Mouse (Mus musculus): ENCODE data around the gene Reln. TPM values are rescaled to one million over a fixed set of nuclear protein-coding genes. Genes with fewer than 3 reads are reported as not detected.

The Reln gene
- polyA plus RNA-seq, 1 experiment, result 0.04 TPM

GRCm38 (mm10) chr5:22303709-22304108 is 40.8 kb downstream of the Reln start:
- H3K36me3 ChIP-seq (ENCODE audit: control insufficient read depth, insufficient read depth), result no peaks in the 10 kb centered on the region
- H3ac ChIP-seq (ENCODE audit: control insufficient read depth, insufficient read length), result no peak overlapping the region
- TF ChIP-seq CEBPB (IDR thresholded peaks at IDR 0.05; ENCODE audit: insufficient read depth, poor library complexity, severe bottlenecking) (no peak), POLR2AphosphoS2 (IDR thresholded peaks at IDR 0.05; ENCODE audit: insufficient read length, low read depth) (no peak), TCF12 (IDR thresholded peaks at IDR 0.05; ENCODE audit: insufficient read depth, poor library complexity, severe bottlenecking) (no peak)
- no peaks in the 10 kb centered on the region for H3K79me2 ChIP-seq (ENCODE audit: control insufficient read depth, insufficient read depth)
- H3K4me3 ChIP-seq, result no peak overlapping the region
- H3K27me3 ChIP-seq (ENCODE audit: control insufficient read depth, insufficient read depth, insufficient read length), result no peaks in the 10 kb centered on the region
- H3K4me2 ChIP-seq (ENCODE audit: low read depth), result no peak overlapping the region

- Histone ChIP-seq H3K27me3 (ENCODE audit: control insufficient read depth, insufficient read depth, insufficient read length) (no peaks in the 10 kb centered on the region), H3K79me2 (ENCODE audit: control insufficient read depth, insufficient read depth) (no peaks in the 10 kb centered on the region)
Observed at GRCm38 (mm10) chr5:22302309-22302708, 42.2 kb downstream of the Reln start.

GRCm38 (mm10) chr5:22300788-22301187 is 43.7 kb downstream of the Reln start:
- H3K79me2 ChIP-seq (ENCODE audit: control insufficient read depth, insufficient read depth), result no peaks in the 10 kb centered on the region
- no peaks in the 10 kb centered on the region for H3K27me3 ChIP-seq (ENCODE audit: control insufficient read depth, insufficient read depth, insufficient read length)
- TF ChIP-seq MYOG (IDR thresholded peaks at IDR 0.05; ENCODE audit: control insufficient read depth in 1 of 3, insufficient read depth in 1 of 3, insufficient read length in 2 of 3, low read depth in 2 of 3), result no peak
- no peak for TF ChIP-seq POLR2A (IDR thresholded peaks at IDR 0.05; ENCODE audit: insufficient read length, low read depth)
- TF ChIP-seq MYOD1 (IDR thresholded peaks at IDR 0.05; ENCODE audit: control insufficient read depth in 1 of 3, insufficient read length in 2 of 3, low read depth in 2 of 3), result no peak
- no peak for TF ChIP-seq E2F4 (IDR thresholded peaks at IDR 0.05; ENCODE audit: insufficient read depth)
- TF ChIP-seq USF1 (IDR thresholded peaks at IDR 0.05; ENCODE audit: low read depth), result no peak
- TF ChIP-seq REST (IDR thresholded peaks at IDR 0.05; ENCODE audit: insufficient read depth, insufficient read length), result no peak
- no peak for TF ChIP-seq TCF12 (IDR thresholded peaks at IDR 0.05; ENCODE audit: insufficient read depth, poor library complexity, severe bottlenecking)
- no peak for TF ChIP-seq SRF (IDR thresholded peaks at IDR 0.05; ENCODE audit: control insufficient read depth, insufficient read length, low read depth)
- TF ChIP-seq CEBPB (IDR thresholded peaks at IDR 0.05; ENCODE audit: insufficient read depth, poor library complexity, severe bottlenecking), result no peak
- TF ChIP-seq TCF3 (IDR thresholded peaks at IDR 0.05; ENCODE audit: insufficient read length, low read depth), result no peak
- no peak for TF ChIP-seq MAX (IDR thresholded peaks at IDR 0.05; ENCODE audit: low read depth)
- TF ChIP-seq POLR2AphosphoS2 (IDR thresholded peaks at IDR 0.05; ENCODE audit: insufficient read length, low read depth), result no peak
- H3ac ChIP-seq (ENCODE audit: control insufficient read depth, insufficient read length), result no peak overlapping the region
- no peak overlapping the region for H3K4me2 ChIP-seq (ENCODE audit: low read depth)
- no peaks in the 10 kb centered on the region for H3K36me3 ChIP-seq (ENCODE audit: control insufficient read depth, insufficient read depth)
- H3K4me3 ChIP-seq, result no peak overlapping the region

More at GRCm38 (mm10) chr5:22302309-22302708, 42.2 kb downstream of the Reln start:
- H3ac ChIP-seq (ENCODE audit: control insufficient read depth, insufficient read length), result no peak overlapping the region
- H3K36me3 ChIP-seq (ENCODE audit: control insufficient read depth, insufficient read depth), result no peaks in the 10 kb centered on the region
- TF ChIP-seq POLR2AphosphoS2 (IDR thresholded peaks at IDR 0.05; ENCODE audit: insufficient read length, low read depth) (no peak), MAX (IDR thresholded peaks at IDR 0.05; ENCODE audit: low read depth) (no peak), TCF3 (IDR thresholded peaks at IDR 0.05; ENCODE audit: insufficient read length, low read depth) (no peak), MYOG (IDR thresholded peaks at IDR 0.05; ENCODE audit: control insufficient read depth in 1 of 3, insufficient read depth in 1 of 3, insufficient read length in 2 of 3, low read depth in 2 of 3) (peak in 1 of 3 experiments; percentile 9), SRF (IDR thresholded peaks at IDR 0.05; ENCODE audit: control insufficient read depth, insufficient read length, low read depth) (no peak)
- H3K4me3 ChIP-seq, result no peak overlapping the region
- no peak overlapping the region for H3K4me2 ChIP-seq (ENCODE audit: low read depth)

GRCm38 (mm10) chr5:22300046-22300445 is 44.5 kb downstream of the Reln start:
- no peak for TF ChIP-seq MAX (IDR thresholded peaks at IDR 0.05; ENCODE audit: low read depth)
- H3K4me2 ChIP-seq (ENCODE audit: low read depth), result no peak overlapping the region
- H3K4me3 ChIP-seq, result no peak overlapping the region
- no peaks in the 10 kb centered on the region for H3K79me2 ChIP-seq (ENCODE audit: control insufficient read depth, insufficient read depth)
- H3K36me3 ChIP-seq (ENCODE audit: control insufficient read depth, insufficient read depth), result no peaks in the 10 kb centered on the region
- no peaks in the 10 kb centered on the region for H3K27me3 ChIP-seq (ENCODE audit: control insufficient read depth, insufficient read depth, insufficient read length)
- no peak overlapping the region for H3ac ChIP-seq (ENCODE audit: control insufficient read depth, insufficient read length)

GRCm38 (mm10) chr5:22295161-22295560 is 49.3 kb downstream of the Reln start:
- H3ac ChIP-seq (ENCODE audit: control insufficient read depth, insufficient read length), result no peak overlapping the region
- H3K27me3 ChIP-seq (ENCODE audit: control insufficient read depth, insufficient read depth, insufficient read length), result no peaks in the 10 kb centered on the region
- no peak overlapping the region for H3K4me3 ChIP-seq
- H3K4me2 ChIP-seq (ENCODE audit: low read depth), result no peak overlapping the region
- no peak for TF ChIP-seq MYOD1 (IDR thresholded peaks at IDR 0.05; ENCODE audit: control insufficient read depth in 1 of 3, insufficient read length in 2 of 3, low read depth in 2 of 3)
- TF ChIP-seq USF1 (IDR thresholded peaks at IDR 0.05; ENCODE audit: low read depth), result no peak
- TF ChIP-seq MYOG (IDR thresholded peaks at IDR 0.05; ENCODE audit: control insufficient read depth in 1 of 3, insufficient read depth in 1 of 3, insufficient read length in 2 of 3, low read depth in 2 of 3), result no peak
- H3K36me3 ChIP-seq (ENCODE audit: control insufficient read depth, insufficient read depth), result no peaks in the 10 kb centered on the region
- H3K79me2 ChIP-seq (ENCODE audit: control insufficient read depth, insufficient read depth), result no peaks in the 10 kb centered on the region

- TF ChIP-seq SRF (IDR thresholded peaks at IDR 0.05; ENCODE audit: control insufficient read depth, insufficient read length, low read depth) (no peak), POLR2AphosphoS2 (IDR thresholded peaks at IDR 0.05; ENCODE audit: insufficient read length, low read depth) (no peak), REST (IDR thresholded peaks at IDR 0.05; ENCODE audit: insufficient read depth, insufficient read length) (no peak), CEBPB (IDR thresholded peaks at IDR 0.05; ENCODE audit: insufficient read depth, poor library complexity, severe bottlenecking) (no peak), USF1 (IDR thresholded peaks at IDR 0.05; ENCODE audit: low read depth) (no peak), TCF12 (IDR thresholded peaks at IDR 0.05; ENCODE audit: insufficient read depth, poor library complexity, severe bottlenecking) (no peak), TCF3 (IDR thresholded peaks at IDR 0.05; ENCODE audit: insufficient read length, low read depth) (no peak), POLR2A (IDR thresholded peaks at IDR 0.05; ENCODE audit: insufficient read length, low read depth) (no peak), MYOD1 (IDR thresholded peaks at IDR 0.05; ENCODE audit: control insufficient read depth in 1 of 3, insufficient read length in 2 of 3, low read depth in 2 of 3) (no peak), E2F4 (IDR thresholded peaks at IDR 0.05; ENCODE audit: insufficient read depth) (no peak), MAX (IDR thresholded peaks at IDR 0.05; ENCODE audit: low read depth) (no peak), MYOG (IDR thresholded peaks at IDR 0.05; ENCODE audit: control insufficient read depth in 1 of 3, insufficient read depth in 1 of 3, insufficient read length in 2 of 3, low read depth in 2 of 3) (no peak)
- H3K4me3 ChIP-seq, result no peak overlapping the region
- H3ac ChIP-seq (ENCODE audit: control insufficient read depth, insufficient read length), result no peak overlapping the region
- H3K36me3 ChIP-seq (ENCODE audit: control insufficient read depth, insufficient read depth), result no peaks in the 10 kb centered on the region
- H3K27me3 ChIP-seq (ENCODE audit: control insufficient read depth, insufficient read depth, insufficient read length), result no peaks in the 10 kb centered on the region
- no peaks in the 10 kb centered on the region for H3K79me2 ChIP-seq (ENCODE audit: control insufficient read depth, insufficient read depth)
- no peak overlapping the region for H3K4me2 ChIP-seq (ENCODE audit: low read depth)
Observed at GRCm38 (mm10) chr5:22291409-22291808, 53.1 kb downstream of the Reln start.
